Mouse (Mus musculus) testis, adult 2 months (tissue): ENCODE measurements around the gene P2ry6. TPM values are rescaled to one million over a fixed set of nuclear protein-coding genes. Genes with fewer than 3 reads are reported as not detected.

Experiments used
- H3K27ac ChIP-seq: fragments of 200-500 bp; 2 replicates; pipeline ENCODE4 v1.5.1; 2012; ENCODE audit warnings: low read depth, low read length; ENCODE audit not compliant: control insufficient read depth, insufficient read depth
- H3K27me3 ChIP-seq: fragments of 200-500 bp; 2 replicates; pipeline ENCODE4 v1.6.1; 2012; ENCODE audit warnings: mild to moderate bottlenecking, low read length, moderate library complexity; ENCODE audit not compliant: control insufficient read depth, insufficient read depth
- H3K36me3 ChIP-seq: fragments of 200-500 bp; 2 replicates; pipeline ENCODE4 v1.6.1; 2012; ENCODE audit warnings: mild to moderate bottlenecking, low read length; ENCODE audit not compliant: control insufficient read depth, insufficient read depth
- H3K4me1 ChIP-seq: fragments of 200-500 bp; 2 replicates; pipeline ENCODE4 v1.6.1; 2012; ENCODE audit warnings: low read length; ENCODE audit not compliant: control insufficient read depth, insufficient read depth
- H3K4me3 ChIP-seq: fragments of 200-500 bp; 2 replicates; pipeline ENCODE4 v1.5.1; 2012; ENCODE audit warnings: low read depth, mild to moderate bottlenecking, low read length, moderate library complexity, mixed read lengths; ENCODE audit not compliant: control insufficient read depth
- CTCF ChIP-seq: fragments of 200-500 bp; IDR thresholded peaks from 2 replicates; pipeline ENCODE4 v1.5.1; 2012; ENCODE audit warnings: low read depth, mild to moderate bottlenecking, inconsistent platforms, low read length, moderate library complexity; ENCODE audit not compliant: control insufficient read depth, insufficient read depth, insufficient replicate concordance
- POLR2A ChIP-seq: fragments of 200-500 bp; IDR thresholded peaks from 2 replicates; pipeline ENCODE4 v1.6.1; 2012; ENCODE audit warnings: low read depth, mild to moderate bottlenecking, inconsistent platforms, low read length, moderate library complexity; ENCODE audit not compliant: control insufficient read depth
- polyA plus RNA-seq: library from polyadenylated mRNA; depleted of rRNA; stranded (reverse); fragments of >200 nt; gene quantifications from 2 replicates; pipeline ENCODE4 v1.2.3, GENCODE M21; 2012

P2ry6 gene
- polyA plus RNA-seq, 1 experiment, result 2.9 TPM

DNA sequence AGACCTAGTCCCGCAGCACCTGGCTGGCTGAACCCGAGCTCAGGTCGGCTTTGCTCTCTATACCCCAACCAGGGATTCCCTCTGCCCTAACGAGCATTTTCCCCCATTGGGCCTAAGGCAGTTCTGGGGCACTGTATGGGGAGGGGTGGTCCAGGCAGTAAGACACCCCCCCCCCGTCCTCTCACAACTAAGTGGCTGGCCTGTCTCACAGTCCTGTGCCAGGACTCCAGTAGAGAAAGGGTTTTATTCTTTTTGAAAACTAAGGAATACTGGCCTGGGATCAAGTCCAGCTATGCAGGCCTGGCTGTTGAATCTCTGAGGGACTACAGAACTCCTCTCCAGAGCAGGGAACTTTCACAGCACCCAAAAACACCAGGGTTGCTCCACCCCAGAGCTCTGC is 59.2 kb downstream of the P2ry6 start:
- H3K27ac ChIP-seq, result no peak overlapping the region
- H3K4me3 ChIP-seq, result no peak overlapping the region
- peaks cover 15% of the 10 kb centered on the region for H3K4me1 ChIP-seq
- TF ChIP-seq POLR2A (no peak), CTCF (no peak)
- no peaks in the 10 kb centered on the region for H3K27me3 ChIP-seq
- no peaks in the 10 kb centered on the region for H3K36me3 ChIP-seq

DNA sequence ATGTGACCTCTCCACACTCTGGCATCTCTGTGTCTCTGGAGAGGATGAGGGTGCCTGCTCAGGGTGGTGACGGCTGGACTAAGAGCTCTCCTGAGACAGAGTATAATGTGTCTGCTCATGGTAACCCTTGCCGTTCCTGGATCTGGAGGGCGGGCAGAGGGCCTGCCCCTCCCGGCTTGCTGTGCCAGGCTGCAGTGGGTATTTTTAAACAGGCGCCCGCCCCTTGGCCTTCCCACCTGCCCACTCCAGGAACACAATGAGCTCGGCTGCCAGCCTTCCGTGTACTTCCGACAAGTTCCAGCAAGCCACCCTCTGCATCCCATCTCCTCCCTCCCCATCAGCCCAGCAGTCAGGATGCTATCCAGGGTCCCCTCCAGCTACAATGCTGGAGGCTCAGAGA is 62.7 kb downstream of the P2ry6 start:
- H3K4me1 ChIP-seq, result peaks cover 14% of the 10 kb centered on the region
- no peaks in the 10 kb centered on the region for H3K36me3 ChIP-seq
- H3K27ac ChIP-seq, result no peak overlapping the region
- no peak for TF ChIP-seq CTCF
- no peak for TF ChIP-seq POLR2A
- H3K27me3 ChIP-seq, result no peaks in the 10 kb centered on the region
- H3K4me3 ChIP-seq, result no peak overlapping the region

DNA sequence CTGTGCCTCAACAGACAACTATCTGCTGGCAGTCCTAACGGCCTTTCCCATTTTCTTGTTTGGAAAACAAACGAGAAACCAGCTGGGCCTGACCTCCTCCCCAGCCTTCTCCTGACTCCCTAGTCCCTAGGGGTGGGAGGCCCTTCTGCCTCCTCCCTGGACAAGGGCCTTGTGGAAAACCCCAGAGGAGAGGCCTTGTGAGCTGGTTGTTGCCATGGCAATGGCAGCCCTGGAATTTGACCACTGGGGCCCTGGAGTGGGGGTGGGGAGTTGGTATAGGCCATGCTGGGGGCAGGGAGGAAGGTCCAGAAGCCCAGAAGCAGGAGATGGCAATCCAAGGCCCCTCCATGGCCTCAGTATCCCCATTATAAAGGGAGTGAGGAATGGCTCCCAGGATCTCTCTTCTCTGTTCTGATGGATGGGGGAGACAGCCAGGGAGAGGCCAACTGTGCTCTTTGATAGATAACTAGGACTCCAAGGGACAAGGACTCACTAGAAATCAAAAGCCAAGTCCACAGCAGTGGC is 63.1 kb downstream of the P2ry6 start:
- H3K27ac ChIP-seq, result peak overlapping the region; percentile 9

DNA sequence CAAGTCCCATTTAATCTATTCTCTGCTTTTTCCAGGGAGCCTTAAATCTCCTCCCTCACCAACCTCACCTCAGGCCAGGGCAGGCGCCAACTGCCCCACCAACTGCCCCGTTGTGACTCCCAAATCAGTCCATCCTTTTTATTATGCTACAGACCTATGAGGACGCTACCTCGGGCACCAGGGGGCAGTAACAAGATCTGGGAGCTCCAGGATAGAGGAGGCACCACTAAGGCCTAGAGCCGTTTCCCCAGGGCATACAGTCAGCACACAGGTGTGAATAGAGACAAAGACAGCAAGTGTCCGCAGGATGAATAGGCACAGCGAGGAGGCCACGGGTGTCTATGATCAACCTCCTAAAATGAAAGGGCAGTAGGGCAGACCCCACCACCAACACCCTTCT is 65.9 kb downstream of the P2ry6 start:
- Histone ChIP-seq H3K27me3 (no peaks in the 10 kb centered on the region), H3K36me3 (no peaks in the 10 kb centered on the region), H3K4me3 (no peak overlapping the region), H3K27ac (no peak overlapping the region), H3K4me1 (peaks cover 14% of the 10 kb centered on the region)
- no peak for TF ChIP-seq POLR2A
- no peak for TF ChIP-seq CTCF

More for the DNA sequence above, 63.1 kb downstream of the P2ry6 start:
- Histone ChIP-seq H3K36me3 (no peaks in the 10 kb centered on the region), H3K4me3 (peak overlapping the region; percentile 44), H3K27me3 (no peaks in the 10 kb centered on the region), H3K4me1 (peaks cover 14% of the 10 kb centered on the region)
- TF ChIP-seq POLR2A (0 out of 2 replicates have a peak, but pooled peaks have one; percentile 45), CTCF (no peak)

DNA sequence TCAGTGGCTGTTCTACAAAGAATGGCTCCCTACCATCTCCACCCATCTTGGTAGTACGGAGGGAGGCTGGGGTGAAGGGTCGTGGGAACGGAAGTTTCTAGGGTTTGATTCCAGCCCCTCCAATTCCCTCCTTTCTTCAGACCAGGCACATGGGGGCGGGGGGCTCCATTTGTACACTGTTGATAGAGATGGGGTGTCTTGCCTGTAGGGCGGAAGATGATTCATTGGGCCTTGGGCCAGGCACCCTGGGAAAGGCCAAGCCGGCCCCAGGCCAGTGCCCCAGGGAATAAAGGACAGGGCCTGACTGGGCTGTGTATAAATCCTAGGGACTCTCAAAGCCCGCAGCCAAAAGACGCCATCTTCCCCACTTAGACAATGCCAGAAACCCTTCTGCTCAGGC is 66.4 kb downstream of the P2ry6 start:
- Histone ChIP-seq H3K27ac (no peak overlapping the region), H3K4me3 (no peak overlapping the region), H3K4me1 (peaks cover 14% of the 10 kb centered on the region), H3K27me3 (no peaks in the 10 kb centered on the region), H3K36me3 (no peaks in the 10 kb centered on the region)
- TF ChIP-seq CTCF, result no peak
- no peak for TF ChIP-seq POLR2A

DNA sequence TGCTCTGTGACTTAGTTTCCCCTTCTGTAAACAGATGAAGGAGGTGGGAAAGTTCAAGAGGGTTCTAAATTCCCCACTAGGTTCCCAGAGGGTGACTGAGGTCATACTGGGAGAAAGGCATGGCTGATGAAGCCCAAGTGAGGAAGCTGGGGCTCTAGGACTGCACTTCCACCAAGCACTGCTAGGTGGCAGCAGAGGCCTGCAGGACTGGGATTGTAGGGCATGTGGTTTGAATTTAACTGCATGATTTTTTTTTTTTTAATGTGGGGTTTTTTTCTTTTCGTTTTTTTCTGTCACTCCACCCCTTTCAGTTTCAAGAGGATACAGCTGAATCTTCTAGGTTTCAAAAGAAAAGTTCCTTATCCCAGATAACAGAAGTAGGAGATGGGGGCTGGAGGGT is 67.2 kb downstream of the P2ry6 start:
- Histone ChIP-seq H3K4me3 (no peak overlapping the region), H3K27ac (no peak overlapping the region), H3K36me3 (no peaks in the 10 kb centered on the region), H3K4me1 (peaks cover 14% of the 10 kb centered on the region), H3K27me3 (no peaks in the 10 kb centered on the region)
- TF ChIP-seq CTCF (peak; percentile 91), POLR2A (no peak)

DNA sequence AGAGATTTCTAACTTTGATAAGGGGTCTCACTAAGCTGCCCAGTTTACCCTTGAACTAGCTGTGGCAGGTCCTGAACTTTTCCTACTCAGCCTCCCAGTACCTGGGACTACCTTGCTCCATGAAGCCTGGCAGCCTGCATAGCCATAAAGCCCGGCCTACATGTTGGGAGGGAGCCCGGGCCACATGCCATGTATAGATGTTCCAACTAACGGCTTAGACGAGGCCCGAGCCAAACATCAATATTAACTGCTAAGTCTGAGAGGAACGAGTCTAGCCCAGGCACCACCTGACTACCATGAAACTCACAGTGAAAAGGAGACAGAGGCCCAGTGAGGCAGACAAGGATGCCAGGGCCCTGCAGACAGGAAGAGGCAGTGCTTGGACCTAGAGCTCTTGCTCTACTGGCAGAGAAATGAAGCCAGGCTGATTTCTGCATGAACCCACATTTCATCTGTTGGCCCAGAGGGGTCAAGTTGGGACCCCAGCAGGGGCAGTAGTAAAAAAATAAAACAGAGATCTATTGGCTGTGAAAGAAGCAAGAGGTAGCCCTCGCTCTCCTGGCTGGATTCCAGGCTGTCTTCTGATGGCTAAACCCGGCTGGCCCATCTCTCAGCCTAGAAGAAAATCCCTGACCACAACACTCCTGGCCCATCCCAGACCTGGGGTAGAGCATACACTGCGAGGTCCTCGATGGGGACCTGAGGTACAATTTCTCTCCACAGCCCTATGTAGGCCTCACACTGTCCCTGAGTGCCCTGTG is 68.2 kb downstream of the P2ry6 start:
- no peaks in the 10 kb centered on the region for H3K36me3 ChIP-seq
- H3K27me3 ChIP-seq, result no peaks in the 10 kb centered on the region
- H3K27ac ChIP-seq, result no peak overlapping the region
- no peak overlapping the region for H3K4me3 ChIP-seq
- peaks cover 7% of the 10 kb centered on the region for H3K4me1 ChIP-seq
- TF ChIP-seq CTCF (no peak), POLR2A (no peak)
